Mouse (Mus musculus): ENCODE measurements around the gene Mtm1. TPM values are rescaled to one million over a fixed set of nuclear protein-coding genes. Genes with fewer than 3 reads are reported as not detected.

Mtm1 gene
- polyA plus RNA-seq, 1 experiment from 2014 or later: 4.0 TPM

Other genes starting within 250 kb of the Mtm1 start
- gene Mamld1, start 160.5 kb upstream of the Mtm1 start, polyA plus RNA-seq (2016; fragmentation: Nextera tagmentation; extraction: Ambion mirVana): 1.6 and 1.8 TPM in 2 replicates
- gene Mtmr1, start 154.0 kb downstream of the Mtm1 start, polyA plus RNA-seq (2016; fragmentation: Nextera tagmentation; extraction: Ambion mirVana): 10.9 and 11.7 TPM in 2 replicates

Measured in embryonic facial prominence, embryonic 12.5 days (tissue).